Mouse (Mus musculus): ENCODE data around the gene Eftud2. TPM values are rescaled to one million over a fixed set of nuclear protein-coding genes. Genes with fewer than 3 reads are reported as not detected.

The Eftud2 gene
- total and polyA plus RNA-seq, 2 experiments from 2014 or later, result 36.6 to 59.1 TPM

- WGBS, result 86% methylated on average over 9 of the region's 9 CpGs
Observed at GRCm38 (mm10) chr11:102915380-102915779, 34.6 kb upstream of the Eftud2 start.

GRCm38 (mm10) chr11:102911376-102911775, 30.6 kb upstream of the Eftud2 start:
- H3K4me3 ChIP-seq (ENCODE audit: low read depth, low read length), result no peak overlapping the region
- H3K27ac ChIP-seq (ENCODE audit: low read depth), result no peak overlapping the region
- H3K27me3 ChIP-seq (ENCODE audit: control insufficient read depth, insufficient read depth, low read length), result no peaks in the 10 kb centered on the region
- peaks cover 95% of the 10 kb centered on the region for H3K36me3 ChIP-seq (replicated peaks; ENCODE audit: control insufficient read depth, insufficient read depth, low read length)
- ATAC-seq (ENCODE audit: insufficient read depth, low read depth) (no peak), DNase-seq (ENCODE audit: low spot score) (no peak)
- H3K9me3 ChIP-seq (replicated peaks; ENCODE audit: control insufficient read depth, low read length), result no peaks in the 10 kb centered on the region
- TF ChIP-seq EP300 (IDR thresholded peaks at IDR 0.05; ENCODE audit: low read depth) (no peak), CTCF (IDR thresholded peaks at IDR 0.05; ENCODE audit: low read depth) (no peak)
- WGBS, result 74% methylated on average over 7 of the region's 7 CpGs
- no peak overlapping the region for H3K9ac ChIP-seq (replicated peaks; ENCODE audit: low read depth, low read length)
- H3K4me2 ChIP-seq (ENCODE audit: low read depth, low read length), result no peak overlapping the region
- H3K4me1 ChIP-seq (ENCODE audit: control insufficient read depth, insufficient read depth), result no peaks in the 10 kb centered on the region

More at GRCm38 (mm10) chr11:102915380-102915779, 34.6 kb upstream of the Eftud2 start:
- Histone ChIP-seq H3K4me3 (ENCODE audit: low read depth, low read length) (no peak overlapping the region), H3K27me3 (ENCODE audit: control insufficient read depth, insufficient read depth, low read length) (no peaks in the 10 kb centered on the region), H3K9me3 (replicated peaks; ENCODE audit: control insufficient read depth, low read length) (no peaks in the 10 kb centered on the region), H3K4me1 (ENCODE audit: control insufficient read depth, insufficient read depth) (no peaks in the 10 kb centered on the region), H3K9ac (replicated peaks; ENCODE audit: low read depth, low read length) (no peak overlapping the region), H3K36me3 (replicated peaks; ENCODE audit: control insufficient read depth, insufficient read depth, low read length) (peaks cover 56% of the 10 kb centered on the region), H3K4me2 (ENCODE audit: low read depth, low read length) (no peak overlapping the region), H3K27ac (ENCODE audit: low read depth) (no peak overlapping the region)
- no peak for ATAC-seq (ENCODE audit: insufficient read depth, low read depth)
- no peak for DNase-seq (ENCODE audit: low spot score)
- TF ChIP-seq EP300 (IDR thresholded peaks at IDR 0.05; ENCODE audit: low read depth) (no peak), CTCF (IDR thresholded peaks at IDR 0.05; ENCODE audit: low read depth) (no peak)

GRCm38 (mm10) chr11:102903654-102904053, 22.9 kb upstream of the Eftud2 start:
- ATAC-seq (ENCODE audit: insufficient read depth, low read depth), result no peak
- no peak for DNase-seq (ENCODE audit: low spot score)
- H3K27ac ChIP-seq (ENCODE audit: low read depth), result no peak overlapping the region
- no peaks in the 10 kb centered on the region for H3K9me3 ChIP-seq (replicated peaks; ENCODE audit: control insufficient read depth, low read length)
- no peaks in the 10 kb centered on the region for H3K4me1 ChIP-seq (ENCODE audit: control insufficient read depth, insufficient read depth)
- TF ChIP-seq CTCF (IDR thresholded peaks at IDR 0.05; ENCODE audit: low read depth), result no peak
- no peak for TF ChIP-seq EP300 (IDR thresholded peaks at IDR 0.05; ENCODE audit: low read depth)
- no peak overlapping the region for H3K4me2 ChIP-seq (ENCODE audit: low read depth, low read length)
- no peaks in the 10 kb centered on the region for H3K27me3 ChIP-seq (ENCODE audit: control insufficient read depth, insufficient read depth, low read length)
- 75% methylated on average over 7 of the region's 7 CpGs for WGBS
- H3K9ac ChIP-seq (replicated peaks; ENCODE audit: low read depth, low read length), result no peak overlapping the region
- H3K36me3 ChIP-seq (replicated peaks; ENCODE audit: control insufficient read depth, insufficient read depth, low read length), result peaks cover 34% of the 10 kb centered on the region
- H3K4me3 ChIP-seq (ENCODE audit: low read depth, low read length), result no peak overlapping the region

- H3K4me3 ChIP-seq (ENCODE audit: low read depth, low read length), result no peak overlapping the region
- H3K4me2 ChIP-seq (ENCODE audit: low read depth, low read length), result no peak overlapping the region
- 85% methylated on average over 5 of the region's 5 CpGs for WGBS
- no peak overlapping the region for H3K27ac ChIP-seq (ENCODE audit: low read depth)
- H3K9ac ChIP-seq (replicated peaks; ENCODE audit: low read depth, low read length), result no peak overlapping the region
- ATAC-seq (ENCODE audit: insufficient read depth, low read depth) (no peak), DNase-seq (ENCODE audit: low spot score) (no peak)
- H3K9me3 ChIP-seq (replicated peaks; ENCODE audit: control insufficient read depth, low read length), result no peaks in the 10 kb centered on the region
- H3K36me3 ChIP-seq (replicated peaks; ENCODE audit: control insufficient read depth, insufficient read depth, low read length), result peaks cover 19% of the 10 kb centered on the region; the same call in 1 of the 2 replicates
- TF ChIP-seq CTCF (IDR thresholded peaks at IDR 0.05; ENCODE audit: low read depth) (no peak), EP300 (IDR thresholded peaks at IDR 0.05; ENCODE audit: low read depth) (no peak)
- H3K4me1 ChIP-seq (ENCODE audit: control insufficient read depth, insufficient read depth), result no peaks in the 10 kb centered on the region
- H3K27me3 ChIP-seq (ENCODE audit: control insufficient read depth, insufficient read depth, low read length), result no peaks in the 10 kb centered on the region
Observed at GRCm38 (mm10) chr11:102902107-102902506, 21.3 kb upstream of the Eftud2 start.

- DNase-seq (ENCODE audit: low spot score), result peak; percentile 9
- TF ChIP-seq CTCF (IDR thresholded peaks at IDR 0.05; ENCODE audit: low read depth) (no peak), EP300 (IDR thresholded peaks at IDR 0.05; ENCODE audit: low read depth) (no peak)
- WGBS, result 55% methylated on average over 4 of the region's 4 CpGs
- H3K9me3 ChIP-seq (replicated peaks; ENCODE audit: control insufficient read depth, low read length), result no peaks in the 10 kb centered on the region
- H3K4me1 ChIP-seq (ENCODE audit: control insufficient read depth, insufficient read depth), result no peaks in the 10 kb centered on the region
- H3K4me2 ChIP-seq (ENCODE audit: low read depth, low read length), result peak overlapping the region; percentile 14; the same call in 1 of the 2 replicates
- H3K9ac ChIP-seq (replicated peaks; ENCODE audit: low read depth, low read length), result no peak overlapping the region
- peak; percentile 14; the same call in 1 of the 2 replicates for ATAC-seq (ENCODE audit: insufficient read depth, low read depth)
- 0 out of 2 replicates have a peak, but pooled peaks cover 8% of the 10 kb centered on the region for H3K27me3 ChIP-seq (ENCODE audit: control insufficient read depth, insufficient read depth, low read length)
- no peak overlapping the region for H3K27ac ChIP-seq (ENCODE audit: low read depth)
- H3K36me3 ChIP-seq (replicated peaks; ENCODE audit: control insufficient read depth, insufficient read depth, low read length), result peaks cover 10% of the 10 kb centered on the region; the same call in 1 of the 2 replicates
- H3K4me3 ChIP-seq (ENCODE audit: low read depth, low read length), result no peak overlapping the region
Observed at GRCm38 (mm10) chr11:102901199-102901598, 20.4 kb upstream of the Eftud2 start.

- H3K4me3 ChIP-seq (ENCODE audit: low read depth, low read length), result no peak within 1 kb of the TSS
- DNase-seq (ENCODE audit: low spot score) (peak; percentile 75), ATAC-seq (ENCODE audit: insufficient read depth, low read depth) (peak; percentile 74; the same call in 1 of the 2 replicates)
- 0 out of 2 replicates have a peak, but pooled peaks cover 11% of the 10 kb centered on the region for H3K27me3 ChIP-seq (ENCODE audit: control insufficient read depth, insufficient read depth, low read length)
- no peaks in the 10 kb centered on the region for H3K4me1 ChIP-seq (ENCODE audit: control insufficient read depth, insufficient read depth)
- no peaks in the 10 kb centered on the region for H3K9me3 ChIP-seq (replicated peaks; ENCODE audit: control insufficient read depth, low read length)
- no peak within 1 kb of the TSS for H3K27ac ChIP-seq (ENCODE audit: low read depth)
- H3K9ac ChIP-seq (replicated peaks; ENCODE audit: low read depth, low read length), result no peak within 1 kb of the TSS
- H3K4me2 ChIP-seq (ENCODE audit: low read depth, low read length), result peak within 1 kb of the TSS; percentile 14; the same call in 1 of the 2 replicates
- 9% methylated on average over 7 of the region's 7 CpGs for WGBS
- TF ChIP-seq EP300 (IDR thresholded peaks at IDR 0.05; ENCODE audit: low read depth), result no peak
- TF ChIP-seq CTCF (IDR thresholded peaks at IDR 0.05; ENCODE audit: low read depth), result peak; percentile 97
- H3K36me3 ChIP-seq (replicated peaks; ENCODE audit: control insufficient read depth, insufficient read depth, low read length), result peaks cover 6% of the 10 kb centered on the region; the same call in 1 of the 2 replicates
Observed at GRCm38 (mm10) chr11:102900763-102901162, 20.0 kb upstream of the Eftud2 start, which contains the start of gene Gfap. Gene Gfap (minus strand): TSS chr11:102900912.

Measured in heart, postnatal 0 days (tissue).